ENCODE assay signal across 17 mouse cellular contexts in the genomic region with DNA sequence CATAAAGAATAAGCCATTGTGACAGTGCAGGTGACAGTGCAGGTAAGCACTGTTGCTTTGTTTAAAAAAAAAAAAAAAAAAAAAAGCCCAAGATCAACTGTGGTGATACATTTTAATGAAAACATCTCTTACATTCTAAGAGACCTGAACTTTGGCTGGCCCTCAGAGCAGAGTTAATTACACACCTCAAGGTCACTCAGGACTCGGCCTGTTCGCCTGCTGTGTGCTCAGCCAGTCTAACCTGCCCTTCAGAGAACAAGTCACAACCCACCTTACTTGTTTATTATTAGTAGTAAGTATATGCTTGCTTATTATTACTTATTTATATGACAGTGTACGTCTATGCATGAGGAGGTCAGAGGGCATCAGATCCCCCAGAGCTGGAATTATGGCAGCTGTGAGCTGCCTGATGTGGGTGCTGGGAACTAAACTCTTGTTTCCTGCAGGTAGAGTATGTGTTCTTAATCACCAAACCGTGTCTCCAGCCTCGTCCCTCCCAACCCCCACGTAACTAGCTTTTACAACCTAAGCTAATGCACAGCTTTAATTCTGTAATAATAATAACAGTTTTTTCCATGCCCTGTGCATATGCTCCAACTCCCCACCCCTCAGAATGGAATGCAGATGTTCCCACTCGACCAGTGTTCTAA.
DNase-seq lines count a peak whose midpoint lies in the region; ATAC-seq and TF ChIP-seq lines count a peak whose summit lies in the region.
"Had no signal": no experiment of that assay in that cellular context is flagged by ENCODE, and none has a peak within 500 bp of the region (broad histone marks: within the 10 kb centered on the region; RNA-seq: fewer than 3 reads in every experiment).

No protein-coding gene starts in this region.

- intact Hi-C loops in heart, postnatal 14 days (cut with DNase I): no loop called here
- intact Hi-C loops in left cerebral cortex, postnatal 25 days (cut with DNase I): no loop called here

- peaks cover 13% of the 10 kb centered on the region for H3K4me1 ChIP-seq in heart, embryonic 15.5 days (replicated peaks)
- peaks cover 10 to 28% of the 10 kb centered on the region in 2 experiments for H3K4me1 ChIP-seq in MEL (ENCODE audit: control insufficient read depth in 1 of 2, insufficient read depth in 2 of 2, low read length in 2 of 2)
- peaks cover 69% of the 10 kb centered on the region for H3K4me1 ChIP-seq in limb, embryonic 10.5 days

- H3K27me3 ChIP-seq in heart, embryonic 15.5 days: no peaks in the 10 kb centered on the region
- H3K27me3 ChIP-seq in MEL (ENCODE audit: control insufficient read depth in 1 of 2, insufficient read depth in 2 of 2, low read length in 2 of 2): no peaks in the 10 kb centered on the region
- H3K27me3 ChIP-seq in limb, embryonic 10.5 days (ENCODE audit: low read depth, poor library complexity, severe bottlenecking): no peaks in the 10 kb centered on the region
- H3K27me3 ChIP-seq: forebrain, embryonic 13.5 days; heart, embryonic 13.5 days had no signal

- no peak for DNase-seq in heart, postnatal 14 days
- no peak for DNase-seq in MEL (ENCODE audit: low read depth, low spot score)
- DNase-seq in kidney, adult 9 months: peak; percentile 91
- DNase-seq in limb, embryonic 10.5 days (ENCODE audit: low spot score): no peak
- no peak for DNase-seq in c-Kit-positive CD71-positive TER-119-positive erythroid progenitor cells, embryonic 14.5 days (ENCODE audit: low spot score)
- no peak for DNase-seq in T-cell, adult 2 months (ENCODE audit: low spot score)
- no peak for DNase-seq in left cerebral cortex, postnatal 25 days (ENCODE audit: low spot score in 2 of 2)
- DNase-seq: cerebellum, postnatal 14 days; layer of hippocampus, adult 9-11 months; right cerebral cortex, adult 18-20 months; thymus, adult 18-20 months had no signal

- no peaks in the 10 kb centered on the region for H3K9me3 ChIP-seq in heart, embryonic 15.5 days (replicated peaks)
- H3K9me3 ChIP-seq in MEL (replicated peaks; ENCODE audit: insufficient read depth, low read length): no peaks in the 10 kb centered on the region
- no peaks in the 10 kb centered on the region for H3K9me3 ChIP-seq in limb, embryonic 10.5 days (replicated peaks)
- H3K9me3 ChIP-seq: forebrain, embryonic 13.5 days; heart, embryonic 13.5 days had no signal

- no peaks in the 10 kb centered on the region for H3K36me3 ChIP-seq in heart, embryonic 15.5 days
- peaks cover 0 to 21% of the 10 kb centered on the region in 2 experiments; a peak in 3 of 4 replicates for H3K36me3 ChIP-seq in MEL (ENCODE audit: control insufficient read depth in 1 of 2, insufficient read depth in 2 of 2, low read length in 2 of 2)
- no peaks in the 10 kb centered on the region for H3K36me3 ChIP-seq in limb, embryonic 10.5 days
- H3K36me3 ChIP-seq: heart, embryonic 13.5 days had no signal

- no peak for TF ChIP-seq POLR2A in MEL (IDR thresholded peaks at IDR 0.05; ENCODE audit: control insufficient read depth in 1 of 2, insufficient read depth in 1 of 2, low read depth in 1 of 2, low read length in 2 of 2, poor library complexity in 1 of 2)

- 62% methylated on average over 7 of the region's 7 CpGs for WGBS in heart, embryonic 15.5 days
- 60% methylated on average over 7 of the region's 7 CpGs for WGBS in limb, embryonic 10.5 days

- no peak overlapping the region for H3K4me3 ChIP-seq in heart, embryonic 15.5 days
- no peak overlapping the region for H3K4me3 ChIP-seq in MEL (ENCODE audit: control insufficient read depth in 1 of 2, insufficient read depth in 1 of 2, low read depth in 2 of 2, low read length in 2 of 2)
- no peak overlapping the region for H3K4me3 ChIP-seq in limb, embryonic 10.5 days
- H3K4me3 ChIP-seq: forebrain, embryonic 13.5 days; heart, embryonic 13.5 days had no signal

- ATAC-seq in heart, embryonic 15.5 days (replicated peaks; ENCODE audit: insufficient number of reproducible peaks, insufficient read depth, low FRiP score, low read depth): no peak
- ATAC-seq: forebrain, embryonic 13.5 days; inflammation-experienced regulatory T-cells, adult 6 months; midbrain, embryonic 16.5 days had no signal

- no peaks in the 10 kb centered on the region for H3K79me2 ChIP-seq in MEL (ENCODE audit: control insufficient read depth, insufficient read depth, low read length, poor library complexity)

- H3K27ac ChIP-seq in heart, embryonic 15.5 days: 0 out of 2 replicates have a peak overlapping the region, but pooled peaks have one; percentile 15
- peak overlapping the region; percentile 85 for H3K27ac ChIP-seq in MEL (ENCODE audit: control insufficient read depth, low read depth, low read length)
- peak overlapping the region; percentile 25; the same call in 1 of the 2 replicates for H3K27ac ChIP-seq in limb, embryonic 10.5 days
- H3K27ac ChIP-seq: forebrain, embryonic 13.5 days; heart, embryonic 13.5 days; liver, embryonic 14.5 days had no signal

- no peak for TF ChIP-seq CTCF in MEL (IDR thresholded peaks at IDR 0.05 in 2 of 3, conservative IDR thresholded peaks at IDR 0.05 in 1 of 3; ENCODE audit: control insufficient read depth in 1 of 3, insufficient read depth in 1 of 3, low read depth in 2 of 3, low read length in 3 of 3, poor library complexity in 1 of 3, severe bottlenecking in 1 of 3)

- H3K9ac ChIP-seq in heart, embryonic 15.5 days: no peak overlapping the region
- H3K9ac ChIP-seq in MEL (ENCODE audit: control insufficient read depth, low read depth, low read length, poor library complexity, severe bottlenecking): no peak overlapping the region
- H3K9ac ChIP-seq: forebrain, embryonic 13.5 days; heart, embryonic 13.5 days; liver, embryonic 14.5 days had no signal

- TF ChIP-seq RAD21 in MEL (IDR thresholded peaks at IDR 0.05; ENCODE audit: low read depth, low read length): no peak

- no peak overlapping the region for H3K4me2 ChIP-seq in heart, embryonic 15.5 days
- H3K4me2 ChIP-seq: forebrain, embryonic 13.5 days; heart, embryonic 13.5 days had no signal

- no peak for TF ChIP-seq EP300 in MEL (IDR thresholded peaks at IDR 0.05; ENCODE audit: low read depth in 1 of 2, low read length in 2 of 2)

TF ChIP-seq in MEL, 35 proteins besides CTCF, POLR2A, EP300 and RAD21:
- TF ChIP-seq TCF12 (IDR thresholded peaks at IDR 0.05; ENCODE audit: low read depth, low read length) (no peak), SMC3 (IDR thresholded peaks at IDR 0.05; ENCODE audit: low read depth, low read length) (no peak), ZMIZ1 (IDR thresholded peaks at IDR 0.05; ENCODE audit: low read depth, low read length) (no peak), POLR2AphosphoS2 (IDR thresholded peaks at IDR 0.05; ENCODE audit: low read length) (no peak), NELFE (IDR thresholded peaks at IDR 0.05; ENCODE audit: low read depth, low read length) (no peak)

Comparison
In these comparisons a context has a peak if more than half of its experiments do, and no peak if none do; other contexts are left out.
1. H3K27ac ChIP-seq: peak in every context shown above with its lines; median percentile 85 in MEL; 25 in limb, embryonic 10.5 days; 15 in heart, embryonic 15.5 days.